Mouse (Mus musculus): ENCODE data around the gene Fmo3.

Gene Fmo3

DNA sequence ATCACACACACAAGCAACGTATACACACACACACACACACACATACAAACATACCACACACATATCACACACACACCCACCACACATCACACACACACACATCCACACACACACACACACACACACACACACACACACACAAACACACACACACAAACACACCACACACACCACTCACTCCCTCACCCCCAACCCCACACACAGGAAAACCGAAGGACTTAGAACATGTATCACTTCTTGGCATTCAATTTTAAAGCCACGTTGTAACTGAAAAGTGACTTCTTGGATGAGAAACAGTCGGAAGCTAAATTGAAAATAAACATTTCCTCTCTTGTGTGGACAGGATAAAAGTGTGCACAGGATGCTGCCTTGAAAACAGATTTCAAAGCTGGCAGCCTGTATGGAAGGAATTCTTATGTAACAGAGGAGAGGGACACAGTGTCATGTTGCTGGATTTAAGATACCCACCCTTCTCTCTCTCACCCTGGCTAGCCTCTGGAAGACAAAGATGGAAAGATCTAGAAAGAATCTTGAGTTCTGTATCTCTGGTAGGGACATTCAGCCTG, 52.9 kb downstream of the Fmo3 start:
- DNase-seq (ENCODE audit: low spot score in 2 of 2) = no peak

DNA sequence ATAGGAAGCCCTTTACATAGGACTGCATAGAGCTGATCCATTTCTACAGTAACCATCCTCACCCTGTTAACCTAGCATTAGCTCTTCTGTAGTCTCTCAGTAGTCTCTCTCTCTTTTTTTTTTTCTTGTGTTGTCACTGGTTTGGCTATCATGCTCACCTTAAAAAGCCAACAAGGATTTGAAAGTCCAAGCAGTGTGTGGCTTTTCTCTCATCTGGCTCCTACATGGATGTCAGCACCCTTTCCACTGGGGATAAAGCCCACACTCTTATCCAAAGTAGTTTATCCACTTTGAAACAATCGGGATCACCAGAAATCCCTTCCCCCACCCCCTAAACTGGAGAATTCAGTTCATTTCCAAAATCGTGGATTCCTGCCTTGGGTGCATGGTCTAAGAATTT, 53.7 kb downstream of the Fmo3 start:
- DNase-seq (ENCODE audit: low spot score in 2 of 2) = no peak

DNA sequence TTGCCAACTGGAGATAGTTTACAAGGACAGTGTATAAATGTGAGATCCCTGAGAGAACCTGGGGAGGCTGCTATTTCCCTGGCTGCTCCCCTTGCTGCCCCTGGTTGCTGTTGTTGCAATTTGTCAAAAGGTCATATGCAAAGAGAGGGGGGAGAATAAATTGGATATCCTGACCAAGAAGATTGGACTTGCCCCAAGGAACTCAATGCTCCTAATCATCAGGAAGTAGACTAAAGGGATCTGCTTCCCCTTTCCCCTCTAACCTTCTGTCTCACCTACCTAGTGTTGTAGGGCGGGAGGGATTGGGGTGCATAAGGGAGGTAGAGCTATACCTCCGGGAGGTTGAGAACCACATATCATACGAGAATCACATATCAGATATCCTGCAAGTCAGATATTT, 55.2 kb downstream of the Fmo3 start:
- DNase-seq (ENCODE audit: low spot score in 2 of 2) = no peak

DNA sequence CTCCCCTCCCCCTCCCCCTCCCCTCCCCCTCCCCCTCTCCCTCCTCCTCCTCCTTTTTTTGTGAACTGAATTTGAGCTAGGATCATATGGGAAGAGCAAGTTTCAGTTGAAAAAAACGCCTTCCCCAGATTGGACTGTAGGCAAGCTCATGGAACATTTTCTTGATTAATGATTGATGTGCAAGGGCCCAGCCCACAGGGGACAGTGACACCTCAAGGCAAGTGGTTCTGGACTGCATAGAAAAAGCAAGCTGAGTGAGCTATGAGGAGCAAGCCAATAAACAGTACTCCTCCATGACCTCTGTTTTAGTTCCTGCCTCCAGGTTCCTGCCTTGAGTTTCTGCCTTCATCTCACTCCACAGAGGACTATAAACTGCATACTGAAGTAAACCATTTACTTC, 59.2 kb downstream of the Fmo3 start:
- no peak for DNase-seq (ENCODE audit: low spot score in 2 of 2)

- no peak for DNase-seq (ENCODE audit: low spot score in 2 of 2)
These were observed 67.7 kb downstream of the Fmo3 start for GRCm38 (mm10) chr1:162916661-162917060.

- DNase-seq (ENCODE audit: low spot score in 2 of 2) = no peak
These were observed 69.3 kb downstream of the Fmo3 start for GRCm38 (mm10) chr1:162914932-162915556.

GRCm38 (mm10) chr1:162912085-162912484, 72.2 kb downstream of the Fmo3 start:
- DNase-seq (ENCODE audit: low spot score in 2 of 2) = no peak
